Mouse (Mus musculus) adrenal gland, postnatal 0 days (tissue): ENCODE results near the gene Zbtb8os. TPM values are rescaled to one million over a fixed set of nuclear protein-coding genes. Genes with fewer than 3 reads are reported as not detected.

Experiments used
- polyA plus RNA-seq: library from polyadenylated mRNA; unstranded; fragments of >200 nt; fragmentation: Nextera tagmentation; extraction: Ambion mirVana; gene quantifications from 2 replicates; pipeline ENCODE4 v1.2.1, GENCODE M21; 2015

Zbtb8os gene
- 97.7 and 131 TPM in 2 replicates for polyA plus RNA-seq

GRCm38 (mm10) chr4:129335216-129336074 is at the start of gene Zbtb8os, which contains the start of gene Rbbp4:
TSS of gene Zbtb8os (plus strand) at chr4:129335695.
TSS of gene Rbbp4 (minus strand) at chr4:129335370.

DNA sequence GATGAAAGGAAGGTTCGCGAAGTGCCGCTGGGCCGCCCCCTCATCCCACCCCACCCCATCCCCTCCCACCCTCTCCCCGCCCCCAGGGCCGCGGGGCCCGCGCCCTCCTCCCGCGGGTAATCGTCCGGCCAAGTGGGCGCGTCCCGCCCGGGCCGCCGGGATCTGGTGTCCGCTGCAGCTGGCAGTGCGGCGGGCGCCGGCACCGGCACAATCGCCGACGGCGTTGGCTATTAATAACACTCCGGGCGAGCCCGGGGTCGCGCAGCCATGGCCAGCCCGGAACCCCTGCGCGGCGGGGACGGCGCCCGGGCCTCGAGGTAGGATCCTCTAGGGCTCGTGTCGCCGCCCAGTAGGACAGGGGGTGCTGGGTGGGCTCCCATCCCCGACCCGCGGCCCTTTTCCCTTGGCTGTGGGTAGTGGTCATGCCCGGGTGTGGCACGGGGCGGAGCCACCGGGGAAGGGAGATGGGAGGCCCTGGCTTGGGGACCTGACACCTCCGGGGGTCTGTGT is 48.0 kb upstream of the Zbtb8os start, which contains the start of gene Sync:
Gene Sync, plus strand, starts transcription at position 146 of the 510 bp plus-strand sequence.

GRCm38 (mm10) chr4:129377601-129378390 is 42.3 kb downstream of the Zbtb8os start, which contains the start of gene Zbtb8a:
TSS of gene Zbtb8a (minus strand) at chr4:129378116.

Other genes with a start within 250 kb of the Zbtb8os start
- 0.33 and 1.6 TPM in 2 replicates for gene Tmem54, start 230.1 kb upstream of the Zbtb8os start, polyA plus RNA-seq
- gene Hpca, start 213.7 kb upstream of the Zbtb8os start, polyA plus RNA-seq: 8.3 and 21.4 TPM in 2 replicates
- 3.5 and 5.3 TPM in 2 replicates for gene Fndc5, start 198.7 kb upstream of the Zbtb8os start, polyA plus RNA-seq
- 9.8 and 10.5 TPM in 2 replicates for gene S100pbp, start 146.0 kb upstream of the Zbtb8os start, polyA plus RNA-seq
- 37.5 and 45.4 TPM in 2 replicates for gene Yars, start 145.9 kb upstream of the Zbtb8os start, polyA plus RNA-seq
- gene C77080, start 74.3 kb upstream of the Zbtb8os start, polyA plus RNA-seq: 2.5 and 2.9 TPM in 2 replicates
- gene Sync, start 48.1 kb upstream of the Zbtb8os start, polyA plus RNA-seq: 1.9 and 3.4 TPM in 2 replicates
- 219 and 230 TPM in 2 replicates for gene Rbbp4, start 325 bp upstream of the Zbtb8os start, polyA plus RNA-seq
- 12.2 and 13.0 TPM in 2 replicates for gene Zbtb8a, start 42.4 kb downstream of the Zbtb8os start, polyA plus RNA-seq
- gene Zbtb8b, start 105.2 kb downstream of the Zbtb8os start, polyA plus RNA-seq: 1.0 and 1.4 TPM in 2 replicates
- 24.8 and 39.6 TPM in 2 replicates for gene Bsdc1, start 125.9 kb downstream of the Zbtb8os start, polyA plus RNA-seq
- not detected in 2 replicates for gene Tssk3, start 155.3 kb downstream of the Zbtb8os start, polyA plus RNA-seq
- not detected in 2 replicates for gene Fam229a, start 155.5 kb downstream of the Zbtb8os start, polyA plus RNA-seq
- 303 and 354 TPM in 2 replicates for gene Marcksl1, start 177.9 kb downstream of the Zbtb8os start, polyA plus RNA-seq
- 88.2 and 99.4 TPM in 2 replicates for gene Hdac1, start 207.0 kb downstream of the Zbtb8os start, polyA plus RNA-seq
- gene Lck, start 237.9 kb downstream of the Zbtb8os start, polyA plus RNA-seq: 6.8 and 7.9 TPM in 2 replicates
- 22.2 and 39.7 TPM in 2 replicates for gene Fam167b, start 242.9 kb downstream of the Zbtb8os start, polyA plus RNA-seq